Mouse (Mus musculus): Measurements from ENCODE around the gene Ostm1. TPM values are rescaled to one million over a fixed set of nuclear protein-coding genes. Genes with fewer than 3 reads are reported as not detected.

The Ostm1 gene
- polyA plus RNA-seq, 1 experiment from 2014 or later, result 39.7 TPM

DNA sequence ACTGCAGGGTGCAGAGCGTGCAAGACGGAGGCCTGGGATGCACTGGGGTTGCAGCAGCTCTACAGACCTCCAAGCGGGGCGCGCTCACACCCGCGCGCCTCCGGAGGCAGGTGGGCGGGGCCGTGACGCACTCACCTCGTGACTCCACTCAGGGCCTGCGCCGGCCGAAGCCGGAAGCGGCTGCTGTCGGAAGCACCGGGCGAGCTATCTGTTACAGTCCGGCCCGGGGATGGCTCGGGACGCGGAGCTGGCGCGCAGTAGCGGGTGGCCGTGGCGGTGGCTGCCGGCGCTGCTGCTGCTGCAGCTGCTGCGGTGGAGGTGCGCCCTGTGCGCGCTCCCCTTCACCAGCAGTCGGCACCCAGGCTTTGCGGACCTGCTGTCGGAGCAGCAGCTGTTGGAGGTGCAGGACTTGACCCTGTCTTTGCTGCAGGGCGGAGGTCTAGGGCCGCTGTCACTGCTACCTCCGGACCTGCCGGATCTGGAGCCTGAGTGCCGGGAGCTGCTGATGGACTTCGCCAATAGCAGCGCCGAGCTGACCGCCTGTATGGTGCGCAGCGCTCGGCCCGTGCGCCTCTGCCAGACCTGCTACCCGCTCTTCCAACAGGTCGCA, 95.2 kb downstream of the Ostm1 start:
- H3K36me3 ChIP-seq (replicated peaks), result peaks cover 2% of the 10 kb centered on the region; the same call in 1 of the 2 replicates
- peak; percentile 99 for ATAC-seq (replicated peaks)
- no peaks in the 10 kb centered on the region for H3K27me3 ChIP-seq (replicated peaks)
- H3K9me3 ChIP-seq, result no peaks in the 10 kb centered on the region
- peaks cover 13% of the 10 kb centered on the region for H3K4me1 ChIP-seq
- WGBS, result under 1% methylated on average over 56 of the region's 56 CpGs
- H3K4me2 ChIP-seq, result peak overlapping the region; percentile 59
- peak overlapping the region; percentile 87 for H3K9ac ChIP-seq
- H3K27ac ChIP-seq, result peak overlapping the region; percentile 81
- H3K4me3 ChIP-seq, result peak overlapping the region; percentile 86

DNA sequence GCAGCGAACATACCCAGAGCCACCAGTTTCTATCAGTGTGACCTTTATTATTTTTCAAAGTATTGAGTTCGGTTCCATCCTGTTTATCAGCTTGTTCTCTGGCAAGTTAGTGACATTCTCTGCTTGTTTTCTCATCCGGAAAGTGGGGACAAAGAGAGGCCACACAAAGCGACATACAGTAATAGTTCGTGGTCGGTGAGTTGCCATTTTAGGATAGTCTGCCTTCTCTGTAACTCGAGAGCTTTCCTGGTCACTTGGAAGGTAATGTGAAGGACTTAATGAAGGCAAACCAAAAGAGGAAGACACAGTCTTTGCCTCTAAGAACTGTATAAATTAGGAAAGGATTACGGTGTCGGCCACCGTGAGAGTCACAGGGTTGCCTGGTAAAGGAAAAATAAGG, 96.0 kb downstream of the Ostm1 start:
- 8% methylated on average over 10 of the region's 10 CpGs for WGBS
- H3K27ac ChIP-seq, result no peak overlapping the region
- peaks cover 7% of the 10 kb centered on the region; the same call in 1 of the 2 replicates for H3K36me3 ChIP-seq (replicated peaks)
- no peaks in the 10 kb centered on the region for H3K9me3 ChIP-seq
- H3K4me3 ChIP-seq, result peak overlapping the region; percentile 86
- H3K4me2 ChIP-seq, result peak overlapping the region; percentile 59
- H3K4me1 ChIP-seq, result peaks cover 13% of the 10 kb centered on the region
- peak overlapping the region; percentile 87 for H3K9ac ChIP-seq
- no peaks in the 10 kb centered on the region for H3K27me3 ChIP-seq (replicated peaks)
- no peak for ATAC-seq (replicated peaks)

DNA sequence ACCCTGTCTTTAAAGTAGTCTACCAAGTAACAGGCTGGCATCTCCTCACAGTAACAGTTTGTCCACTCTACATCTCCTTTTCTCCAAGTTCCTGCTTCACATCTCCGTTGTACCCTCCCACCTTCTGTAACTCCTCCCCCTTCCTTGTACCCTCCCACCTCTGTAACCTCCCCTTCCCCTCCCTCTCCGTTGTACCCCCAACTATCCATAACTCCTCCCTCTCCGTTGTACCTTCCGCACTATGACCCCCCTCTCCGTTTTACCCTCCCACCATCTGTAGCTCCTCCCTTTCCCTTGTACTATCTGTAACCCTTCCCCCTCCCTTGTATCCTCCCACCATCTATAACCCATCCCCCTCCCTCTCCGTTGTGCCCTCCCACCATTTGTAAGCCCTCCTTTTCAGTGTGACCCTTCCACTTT, 97.0 kb downstream of the Ostm1 start:
- H3K27ac ChIP-seq, result no peak overlapping the region
- H3K4me3 ChIP-seq, result 0 out of 2 replicates have a peak overlapping the region, but pooled peaks have one; percentile 3
- H3K27me3 ChIP-seq (replicated peaks), result no peaks in the 10 kb centered on the region
- no peak overlapping the region for H3K9ac ChIP-seq
- WGBS, result 16% methylated on average over 6 of the region's 6 CpGs
- no peak overlapping the region for H3K4me2 ChIP-seq
- ATAC-seq (replicated peaks), result no peak
- peaks cover 7% of the 10 kb centered on the region; the same call in 1 of the 2 replicates for H3K36me3 ChIP-seq (replicated peaks)
- no peaks in the 10 kb centered on the region for H3K9me3 ChIP-seq
- peaks cover 13% of the 10 kb centered on the region for H3K4me1 ChIP-seq

DNA sequence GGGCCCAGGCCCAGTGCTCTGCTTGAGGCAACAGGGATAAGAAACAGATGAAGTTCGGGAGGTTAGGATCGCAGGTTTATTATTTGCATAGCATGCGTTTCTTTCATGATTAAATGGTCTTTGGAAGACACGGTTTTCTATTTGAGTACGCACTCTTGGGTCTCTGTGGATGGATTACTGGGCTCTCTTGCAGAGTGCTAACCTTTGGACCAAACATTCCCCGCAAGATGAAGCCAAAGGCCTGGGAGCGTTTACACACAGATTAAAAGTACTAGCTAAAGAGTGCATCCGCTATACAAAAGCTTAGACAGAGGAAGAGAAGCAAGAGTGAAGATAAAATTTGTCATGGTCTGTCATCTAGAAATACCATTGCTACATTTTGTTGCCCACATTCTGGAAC, 98.8 kb downstream of the Ostm1 start:
- 75% methylated on average over 8 of the region's 8 CpGs for WGBS
- no peaks in the 10 kb centered on the region for H3K27me3 ChIP-seq (replicated peaks)
- H3K9ac ChIP-seq, result no peak overlapping the region
- peaks cover 7% of the 10 kb centered on the region; the same call in 1 of the 2 replicates for H3K36me3 ChIP-seq (replicated peaks)
- no peak overlapping the region for H3K4me2 ChIP-seq
- ATAC-seq (replicated peaks), result no peak
- no peak overlapping the region for H3K4me3 ChIP-seq
- H3K9me3 ChIP-seq, result no peaks in the 10 kb centered on the region
- H3K4me1 ChIP-seq, result peaks cover 13% of the 10 kb centered on the region
- no peak overlapping the region for H3K27ac ChIP-seq

DNA sequence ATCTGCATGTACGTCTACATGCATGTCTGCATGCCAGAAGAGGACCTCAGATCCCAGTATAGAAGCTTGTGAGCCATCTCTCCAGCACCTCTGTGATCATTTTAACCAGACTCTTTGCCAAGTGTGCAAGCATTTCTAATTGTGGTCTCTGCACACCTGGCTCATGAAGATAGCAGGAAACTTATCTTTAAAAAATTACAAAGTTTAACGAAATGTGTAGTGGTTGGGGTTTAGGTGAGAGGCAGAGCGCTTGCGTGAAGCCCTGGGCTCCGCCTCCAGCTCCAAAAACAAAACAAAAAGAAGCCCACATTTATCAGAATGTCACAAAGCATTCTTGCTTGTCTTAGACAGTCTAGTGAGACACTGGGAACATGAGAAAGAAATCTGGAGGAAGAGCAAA, 104.3 kb downstream of the Ostm1 start:
- H3K9ac ChIP-seq, result no peak overlapping the region
- H3K27ac ChIP-seq, result no peak overlapping the region
- WGBS, result 93% methylated on average over 5 of the region's 5 CpGs
- peaks cover 7% of the 10 kb centered on the region; the same call in 1 of the 2 replicates for H3K36me3 ChIP-seq (replicated peaks)
- no peaks in the 10 kb centered on the region for H3K9me3 ChIP-seq
- H3K27me3 ChIP-seq (replicated peaks), result no peaks in the 10 kb centered on the region
- H3K4me3 ChIP-seq, result no peak overlapping the region
- H3K4me1 ChIP-seq, result peaks cover 5% of the 10 kb centered on the region
- no peak overlapping the region for H3K4me2 ChIP-seq
- ATAC-seq (replicated peaks), result no peak

DNA sequence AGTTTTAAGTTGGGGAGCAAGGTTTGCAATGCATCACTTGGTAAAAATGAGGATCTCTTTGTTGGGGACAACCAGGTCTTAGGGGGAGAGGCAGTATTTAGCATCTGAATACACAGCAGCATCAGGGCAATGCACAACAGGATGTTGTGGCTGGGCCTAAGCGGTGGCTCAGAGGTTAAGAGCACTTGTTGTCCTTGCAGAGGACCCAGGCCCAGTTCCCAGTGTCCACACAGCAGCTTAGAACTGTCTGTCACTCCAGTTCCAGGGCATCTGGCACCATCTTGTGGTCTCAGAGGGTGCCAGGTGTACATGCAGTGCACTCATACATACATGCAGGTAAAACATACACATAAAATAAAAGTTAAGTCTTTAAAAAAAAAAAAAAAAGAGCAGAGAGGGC, 106.1 kb downstream of the Ostm1 start:
- H3K4me1 ChIP-seq, result peaks cover 5% of the 10 kb centered on the region
- 67% methylated on average over 1 of the region's 1 CpGs for WGBS
- H3K9me3 ChIP-seq, result no peaks in the 10 kb centered on the region
- H3K4me2 ChIP-seq, result no peak overlapping the region
- no peak for ATAC-seq (replicated peaks)
- no peak overlapping the region for H3K4me3 ChIP-seq
- H3K27me3 ChIP-seq (replicated peaks), result no peaks in the 10 kb centered on the region
- no peak overlapping the region for H3K27ac ChIP-seq
- H3K9ac ChIP-seq, result no peak overlapping the region
- no peaks in the 10 kb centered on the region for H3K36me3 ChIP-seq (replicated peaks)

DNA sequence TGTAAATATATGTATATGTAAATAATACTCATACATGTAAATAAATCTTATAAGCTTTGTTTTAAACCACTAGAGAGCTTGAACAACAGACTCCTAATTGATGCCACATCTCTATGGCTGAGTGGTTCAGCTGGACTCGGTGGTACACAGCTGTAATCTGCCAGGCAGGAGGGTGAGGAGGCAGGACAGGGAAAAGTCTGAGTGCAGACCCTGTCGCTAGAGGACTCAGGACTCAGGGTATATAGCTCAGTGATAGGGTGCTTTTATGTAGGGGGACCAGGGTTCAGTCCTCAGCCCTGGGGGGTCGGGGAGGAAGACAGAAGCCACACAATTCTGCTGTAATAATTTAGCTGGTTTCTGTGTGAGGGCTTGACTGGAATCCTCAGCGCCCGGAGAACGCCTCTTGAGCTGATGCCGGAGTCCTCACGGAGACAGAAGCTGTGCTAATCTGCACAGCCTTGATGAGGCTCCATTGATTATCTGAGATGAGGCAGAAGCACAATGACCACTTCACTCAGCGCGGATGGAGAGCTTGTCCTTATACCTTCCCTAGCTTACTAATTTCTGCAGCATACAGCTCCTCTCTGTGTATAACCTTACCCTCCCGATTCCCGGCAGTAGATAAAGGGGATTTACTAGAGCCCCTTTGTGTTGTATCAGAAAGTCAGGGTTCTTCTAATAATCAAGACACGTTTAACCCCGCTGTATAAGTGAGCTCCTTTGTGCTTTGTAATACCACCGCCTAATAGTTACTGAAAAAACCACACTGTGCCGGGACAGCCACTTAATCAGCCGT, 106.8 kb downstream of the Ostm1 start:
- peak overlapping the region; percentile 38; the same call in 1 of the 2 replicates for H3K9ac ChIP-seq
- peak overlapping the region; percentile 66; the same call in 1 of the 2 replicates for H3K27ac ChIP-seq
- no peaks in the 10 kb centered on the region for H3K27me3 ChIP-seq (replicated peaks)
- H3K4me3 ChIP-seq, result peak overlapping the region; percentile 18
- WGBS, result 21% methylated on average over 17 of the region's 17 CpGs
- no peaks in the 10 kb centered on the region for H3K9me3 ChIP-seq
- peaks cover 5% of the 10 kb centered on the region for H3K4me1 ChIP-seq
- peak; percentile 80 for ATAC-seq (replicated peaks)
- H3K36me3 ChIP-seq (replicated peaks), result no peaks in the 10 kb centered on the region
- peak overlapping the region; percentile 41 for H3K4me2 ChIP-seq

DNA sequence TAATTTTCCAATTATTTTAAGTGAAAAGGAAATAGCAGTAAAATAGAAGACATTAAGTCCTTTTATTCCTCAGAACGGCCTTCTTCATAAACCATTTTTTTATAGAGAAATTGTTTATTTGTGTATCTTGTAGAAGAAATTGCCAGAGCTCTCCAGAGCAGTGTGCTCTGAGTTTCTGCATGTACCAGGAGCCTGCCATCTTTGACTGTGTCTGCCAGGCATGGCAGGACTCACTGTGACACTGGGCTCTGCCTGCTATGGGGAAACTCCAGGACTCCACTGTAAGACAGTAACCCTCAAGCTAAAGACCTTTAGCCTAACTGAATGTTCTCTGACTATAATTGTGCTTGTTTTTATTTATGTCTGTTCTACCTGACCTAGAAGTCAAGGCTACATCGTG, 107.4 kb downstream of the Ostm1 start:
- Histone ChIP-seq H3K4me1 (peaks cover 5% of the 10 kb centered on the region), H3K27ac (0 out of 2 replicates have a peak overlapping the region, but pooled peaks have one; percentile 42), H3K9me3 (no peaks in the 10 kb centered on the region), H3K4me2 (peak overlapping the region; percentile 41), H3K36me3 (replicated peaks) (no peaks in the 10 kb centered on the region), H3K9ac (peak overlapping the region; percentile 38; the same call in 1 of the 2 replicates), H3K27me3 (replicated peaks) (no peaks in the 10 kb centered on the region), H3K4me3 (no peak overlapping the region)
- peak; percentile 63 for ATAC-seq (replicated peaks)
- WGBS, result 63% methylated on average over 2 of the region's 2 CpGs

DNA sequence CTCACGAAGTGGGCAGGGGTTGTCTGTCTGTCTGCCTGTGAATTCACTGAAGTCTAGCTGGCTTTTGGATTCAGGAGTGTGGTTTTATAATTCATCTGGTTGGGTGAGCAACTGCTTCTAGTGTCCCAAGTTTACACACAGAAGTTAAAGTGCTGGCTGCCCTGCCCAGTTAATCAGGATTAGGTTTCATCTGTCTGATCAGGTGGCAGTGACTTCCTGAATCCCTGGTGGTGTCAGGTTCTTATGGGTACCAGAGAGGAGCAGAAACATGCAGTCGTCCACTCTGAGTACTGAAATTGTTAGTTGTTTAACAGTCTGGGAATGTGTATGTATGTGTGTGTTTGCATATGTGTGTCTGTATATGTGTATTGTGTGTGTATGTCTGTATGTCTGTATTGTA, 108.5 kb downstream of the Ostm1 start:
- H3K27ac ChIP-seq, result no peak overlapping the region
- H3K4me3 ChIP-seq, result no peak overlapping the region
- no peaks in the 10 kb centered on the region for H3K27me3 ChIP-seq (replicated peaks)
- ATAC-seq (replicated peaks), result no peak
- H3K9me3 ChIP-seq, result no peaks in the 10 kb centered on the region
- peaks cover 5% of the 10 kb centered on the region for H3K4me1 ChIP-seq
- no peak overlapping the region for H3K4me2 ChIP-seq
- 85% methylated on average over 2 of the region's 2 CpGs for WGBS
- no peak overlapping the region for H3K9ac ChIP-seq
- H3K36me3 ChIP-seq (replicated peaks), result no peaks in the 10 kb centered on the region

DNA sequence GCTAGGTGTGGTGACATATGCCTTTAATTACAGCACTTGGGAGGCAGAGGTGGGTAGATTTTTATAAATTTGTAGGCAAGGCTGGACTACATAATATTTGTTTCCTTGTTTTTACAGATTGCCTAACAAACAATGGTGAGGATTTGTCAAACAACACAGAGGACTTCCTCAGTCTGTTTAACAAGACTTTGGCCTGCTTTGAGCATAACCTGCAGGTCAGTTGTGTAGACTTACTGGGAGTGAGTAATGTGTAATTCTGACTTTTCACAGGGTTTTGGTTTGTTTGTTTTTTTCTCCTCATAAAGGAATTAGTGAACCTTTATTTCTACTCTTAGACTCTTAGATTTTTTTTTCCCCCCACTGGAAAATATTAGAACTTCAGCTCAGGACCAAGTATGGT, 109.2 kb downstream of the Ostm1 start:
- Histone ChIP-seq H3K36me3 (replicated peaks) (no peaks in the 10 kb centered on the region), H3K9me3 (no peaks in the 10 kb centered on the region), H3K9ac (no peak overlapping the region), H3K27ac (no peak overlapping the region), H3K4me3 (no peak overlapping the region), H3K4me1 (peaks cover 5% of the 10 kb centered on the region), H3K27me3 (replicated peaks) (no peaks in the 10 kb centered on the region), H3K4me2 (no peak overlapping the region)
- no peak for ATAC-seq (replicated peaks)

DNA sequence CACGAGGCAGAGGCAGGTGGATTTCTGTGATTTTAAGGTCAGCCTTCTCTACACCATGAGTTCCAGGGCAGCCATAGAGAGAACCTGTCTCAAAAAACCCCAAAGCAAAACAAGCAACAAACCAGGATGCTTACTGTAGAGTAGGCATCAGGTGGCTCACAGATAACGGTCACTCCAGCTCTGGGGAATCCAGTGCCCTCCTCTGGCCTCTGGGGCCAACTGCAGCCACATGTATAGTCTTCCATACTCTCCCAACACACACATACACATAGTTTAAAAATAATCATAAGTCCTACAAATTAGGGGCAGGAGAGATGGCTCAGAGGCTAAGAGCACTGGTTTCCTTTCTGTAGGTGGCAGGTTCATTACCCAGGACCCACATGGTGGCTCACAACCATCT, 109.9 kb downstream of the Ostm1 start:
- no peak overlapping the region for H3K27ac ChIP-seq
- no peak overlapping the region for H3K4me3 ChIP-seq
- no peak overlapping the region for H3K9ac ChIP-seq
- H3K4me1 ChIP-seq, result peaks cover 5% of the 10 kb centered on the region
- no peaks in the 10 kb centered on the region for H3K27me3 ChIP-seq (replicated peaks)
- no peak overlapping the region for H3K4me2 ChIP-seq
- 74% methylated on average over 2 of the region's 2 CpGs for WGBS
- no peak for ATAC-seq (replicated peaks)
- no peaks in the 10 kb centered on the region for H3K36me3 ChIP-seq (replicated peaks)
- H3K9me3 ChIP-seq, result no peaks in the 10 kb centered on the region

DNA sequence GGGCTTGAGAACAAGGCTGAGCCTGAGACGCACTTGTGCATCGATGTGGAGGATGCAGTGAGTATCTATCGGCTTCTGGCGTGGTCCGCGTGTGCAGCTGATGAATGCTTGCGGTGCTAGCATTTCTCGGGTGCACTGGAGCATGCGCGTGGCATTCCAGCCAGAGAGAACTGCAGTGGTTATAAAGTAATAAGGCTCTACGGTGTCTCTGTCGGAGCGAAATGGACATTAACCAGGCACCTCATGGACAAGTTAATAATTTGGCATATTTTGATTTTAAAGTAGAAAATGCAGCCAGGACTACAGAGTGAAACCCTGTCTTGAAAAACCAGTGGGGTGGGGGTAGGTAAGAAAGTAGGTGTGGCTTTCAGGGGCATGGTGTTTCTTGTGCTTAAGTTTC, 112.7 kb downstream of the Ostm1 start:
- no peaks in the 10 kb centered on the region for H3K27me3 ChIP-seq (replicated peaks)
- no peak overlapping the region for H3K4me2 ChIP-seq
- no peak overlapping the region for H3K27ac ChIP-seq
- H3K36me3 ChIP-seq (replicated peaks), result peaks cover 5% of the 10 kb centered on the region; the same call in 1 of the 2 replicates
- no peaks in the 10 kb centered on the region for H3K4me1 ChIP-seq
- H3K9ac ChIP-seq, result no peak overlapping the region
- ATAC-seq (replicated peaks), result no peak
- no peak overlapping the region for H3K4me3 ChIP-seq
- 81% methylated on average over 13 of the region's 13 CpGs for WGBS
- no peaks in the 10 kb centered on the region for H3K9me3 ChIP-seq
